Mouse (Mus musculus): ENCODE results near the gene Cdadc1. TPM values are rescaled to one million over a fixed set of nuclear protein-coding genes. Genes with fewer than 3 reads are reported as not detected.

Cdadc1 gene
- polyA plus RNA-seq, 1 experiment from 2014 or later = 36.9 TPM

GRCm38 (mm10) chr14:59525843-59526242, 71.9 kb downstream of the Cdadc1 start:
- no peaks in the 10 kb centered on the region for H3K9me3 ChIP-seq (ENCODE audit: control insufficient read depth, low read length)
- H3K27ac ChIP-seq (replicated peaks in 1 of 2; ENCODE audit: control insufficient read depth in 1 of 2, insufficient read depth in 1 of 2, low read depth in 2 of 2, low read length in 2 of 2) = no peak overlapping the region
- H3K9ac ChIP-seq (ENCODE audit: low read length) = no peak overlapping the region
- no peak overlapping the region for H3K4me2 ChIP-seq (ENCODE audit: low read length)
- ATAC-seq (ENCODE audit: insufficient number of reproducible peaks, insufficient read depth, low FRiP score, low read depth) = no peak
- H3K27me3 ChIP-seq (ENCODE audit: control insufficient read depth, insufficient read depth, low read length) = no peaks in the 10 kb centered on the region
- no peaks in the 10 kb centered on the region for H3K4me1 ChIP-seq (ENCODE audit: control insufficient read depth in 2 of 2, insufficient read depth in 2 of 2, low read length in 2 of 2)
- H3K4me3 ChIP-seq (ENCODE audit: control insufficient read depth in 1 of 2, insufficient read depth in 1 of 2, low read depth in 1 of 2, low read length in 2 of 2) = no peak overlapping the region
- 72% methylated on average over 5 of the region's 5 CpGs for WGBS
- 0 out of 2 replicates have a peak, but pooled peaks cover 5% of the 10 kb centered on the region for H3K36me3 ChIP-seq (ENCODE audit: control insufficient read depth, insufficient read depth, low read length)

GRCm38 (mm10) chr14:59513922-59514444, 83.8 kb downstream of the Cdadc1 start:
- ATAC-seq (ENCODE audit: insufficient number of reproducible peaks, insufficient read depth, low FRiP score, low read depth) = no peak
- WGBS = 84% methylated on average over 6 of the region's 6 CpGs

More at GRCm38 (mm10) chr14:59513922-59514444, 83.8 kb downstream of the Cdadc1 start:
- Histone ChIP-seq H3K27ac (replicated peaks in 1 of 2; ENCODE audit: control insufficient read depth in 1 of 2, insufficient read depth in 1 of 2, low read depth in 2 of 2, low read length in 2 of 2) (no peak overlapping the region), H3K4me3 (ENCODE audit: control insufficient read depth in 1 of 2, insufficient read depth in 1 of 2, low read depth in 1 of 2, low read length in 2 of 2) (no peak overlapping the region), H3K9me3 (ENCODE audit: control insufficient read depth, low read length) (no peaks in the 10 kb centered on the region), H3K9ac (ENCODE audit: low read length) (no peak overlapping the region), H3K36me3 (ENCODE audit: control insufficient read depth, insufficient read depth, low read length) (0 out of 2 replicates have a peak, but pooled peaks cover 5% of the 10 kb centered on the region), H3K4me2 (ENCODE audit: low read length) (no peak overlapping the region), H3K27me3 (ENCODE audit: control insufficient read depth, insufficient read depth, low read length) (no peaks in the 10 kb centered on the region), H3K4me1 (ENCODE audit: control insufficient read depth in 2 of 2, insufficient read depth in 2 of 2, low read length in 2 of 2) (no peaks in the 10 kb centered on the region)

Other genes starting within 250 kb of the Cdadc1 start
- 1.7 and 2.9 TPM in 2 replicates for gene Phf11d, start 232.5 kb downstream of the Cdadc1 start, polyA plus RNA-seq (2014; fragmentation: Nextera tagmentation; extraction: Ambion mirVana)
- gene Phf11c, start 202.6 kb downstream of the Cdadc1 start, polyA plus RNA-seq (2014; fragmentation: Nextera tagmentation; extraction: Ambion mirVana) = 0.34 and 0.54 TPM in 2 replicates
- 6.8 and 8.3 TPM in 2 replicates for gene Setdb2, start 157.1 kb downstream of the Cdadc1 start, polyA plus RNA-seq (2014; fragmentation: Nextera tagmentation; extraction: Ambion mirVana)
- gene Cab39l, start 157.0 kb downstream of the Cdadc1 start, polyA plus RNA-seq (2014; fragmentation: Nextera tagmentation; extraction: Ambion mirVana) = 25.2 and 26.5 TPM in 2 replicates
- 11.5 and 14.8 TPM in 2 replicates for gene Shisa2, start 27.3 kb upstream of the Cdadc1 start, polyA plus RNA-seq (2014; fragmentation: Nextera tagmentation; extraction: Ambion mirVana)

All from heart, embryonic 14.5 days (tissue).